Mouse (Mus musculus) lung, embryonic 14.5 days (tissue): ENCODE results near the gene Nin. TPM values are rescaled to one million over a fixed set of nuclear protein-coding genes. Genes with fewer than 3 reads are reported as not detected.

Experiments
- ATAC-seq: fragments of 200-750 bp; cut with Nextera tagmentation; 2 replicates; pipeline ENCODE4 v1.8.0; 2017; ENCODE audit warnings: mild to moderate bottlenecking, moderate TSS enrichment, moderate library complexity; ENCODE audit not compliant: insufficient read depth
- DNase-seq: peaks from one replicate; pipeline ENCODE4 v3.0.0-alpha.2; 2015
- H3K27ac ChIP-seq: fragments of 300-500 bp; sonication (generic); 2 replicates; pipeline ENCODE4 v1.5.1; 2014; ENCODE audit warnings: low read depth, mild to moderate bottlenecking, moderate library complexity
- H3K27me3 ChIP-seq: fragments of 300-500 bp; sonication (generic); 2 replicates; pipeline ENCODE4 v1.6.1; 2014; ENCODE audit warnings: low read length, control low read depth; ENCODE audit not compliant: insufficient read depth
- H3K36me3 ChIP-seq: fragments of 300-500 bp; sonication (generic); 2 replicates; pipeline ENCODE4 v1.6.1; 2014; ENCODE audit warnings: control low read depth; ENCODE audit not compliant: insufficient read depth
- H3K4me1 ChIP-seq: fragments of 300-500 bp; sonication (generic); 2 replicates; pipeline ENCODE4 v1.6.1; 2014; ENCODE audit warnings: antibody characterized with exemption, control low read depth; ENCODE audit not compliant: insufficient read depth
- H3K4me2 ChIP-seq: fragments of 300-500 bp; sonication (generic); 2 replicates; pipeline ENCODE4 v1.6.1; 2014; ENCODE audit warnings: mild to moderate bottlenecking
- H3K4me3 ChIP-seq: fragments of 300-500 bp; sonication (generic); 2 replicates; pipeline ENCODE4 v1.5.1; 2014; ENCODE audit warnings: low read depth, low read length
- H3K9ac ChIP-seq: fragments of 300-500 bp; sonication (generic); 2 replicates; pipeline ENCODE4 v1.6.1; 2014
- H3K9me3 ChIP-seq: fragments of 300-500 bp; sonication (generic); 2 replicates; pipeline ENCODE4 v1.6.1; 2016; ENCODE audit warnings: low read depth, low read length, control low read depth
- CTCF ChIP-seq: IDR thresholded peaks from 2 replicates; pipeline ENCODE4 v1.5.1; 2016; ENCODE audit warnings: antibody characterized with exemption, low read depth
- WGBS: fragments of 180-500 bp; shearing (Covaris S2); extraction: QIAGEN DNeasy Blood & Tissue Kit; methylation state at CpG from one replicate; pipeline ENCODE4 v1.1.7; 2014; 5-methylcytosine and 5-hydroxymethylcytosine counted together
- polyA plus RNA-seq: library from polyadenylated mRNA; unstranded; fragments of >200 nt; fragmentation: Nextera tagmentation; extraction: Ambion mirVana; gene quantifications from 2 replicates; pipeline ENCODE4 v1.2.1, GENCODE M21; 2014

Gene Nin
- polyA plus RNA-seq, 1 experiment from 2014 or later = 25.1 TPM

GRCm38 (mm10) chr12:70119552-70119951 lies 6.0 kb upstream of the Nin start:
- Histone ChIP-seq H3K9ac (no peak overlapping the region), H3K27ac (no peak overlapping the region), H3K4me3 (no peak overlapping the region), H3K9me3 (no peaks in the 10 kb centered on the region), H3K27me3 (no peaks in the 10 kb centered on the region), H3K4me2 (no peak overlapping the region), H3K4me1 (no peaks in the 10 kb centered on the region), H3K36me3 (no peaks in the 10 kb centered on the region)
- TF ChIP-seq CTCF = no peak
- DNase-seq = peak; percentile 46
- ATAC-seq = no peak; the same call in 1 of the 2 replicates
- 53% methylated on average over 2 of the region's 2 CpGs for WGBS

GRCm38 (mm10) chr12:70118721-70119345 lies 5.3 kb upstream of the Nin start:
- no peaks in the 10 kb centered on the region for H3K36me3 ChIP-seq
- H3K27ac ChIP-seq = no peak overlapping the region
- ATAC-seq (no peak), DNase-seq (no peak)
- peak; percentile 10; the same call in 1 of the 2 replicates for TF ChIP-seq CTCF
- WGBS = 83% methylated on average over 10 of the region's 10 CpGs
- H3K4me3 ChIP-seq = no peak overlapping the region
- H3K27me3 ChIP-seq = no peaks in the 10 kb centered on the region
- no peaks in the 10 kb centered on the region for H3K4me1 ChIP-seq
- no peak overlapping the region for H3K9ac ChIP-seq
- H3K4me2 ChIP-seq = no peak overlapping the region
- H3K9me3 ChIP-seq = no peaks in the 10 kb centered on the region

GRCm38 (mm10) chr12:70117146-70117545 lies 3.6 kb upstream of the Nin start:
- no peak for ATAC-seq
- Histone ChIP-seq H3K4me3 (no peak overlapping the region), H3K4me2 (no peak overlapping the region), H3K9ac (no peak overlapping the region), H3K27me3 (no peaks in the 10 kb centered on the region), H3K9me3 (no peaks in the 10 kb centered on the region), H3K36me3 (no peaks in the 10 kb centered on the region), H3K27ac (no peak overlapping the region), H3K4me1 (no peaks in the 10 kb centered on the region)
- no peak for DNase-seq
- WGBS = 83% methylated on average over 10 of the region's 10 CpGs
- no peak for TF ChIP-seq CTCF

- DNase-seq = no peak
- H3K27ac ChIP-seq = peak overlapping the region; percentile 81; the same call in 1 of the 2 replicates
- TF ChIP-seq CTCF = no peak
- H3K36me3 ChIP-seq = no peaks in the 10 kb centered on the region
- H3K9ac ChIP-seq = peak overlapping the region; percentile 80
- no peak for ATAC-seq
- H3K4me2 ChIP-seq = peak overlapping the region; percentile 90
- H3K27me3 ChIP-seq = no peaks in the 10 kb centered on the region
- peak overlapping the region; percentile 85 for H3K4me3 ChIP-seq
- peaks cover 2% of the 10 kb centered on the region; the same call in 1 of the 2 replicates for H3K4me1 ChIP-seq
- 5% methylated on average over 16 of the region's 16 CpGs for WGBS
- no peaks in the 10 kb centered on the region for H3K9me3 ChIP-seq
These were observed 1.5 kb downstream of the Nin start for GRCm38 (mm10) chr12:70112090-70112383.

GRCm38 (mm10) chr12:70111367-70112089 lies 2.0 kb downstream of the Nin start:
- ATAC-seq = peak; percentile 88
- TF ChIP-seq CTCF = no peak
- under 1% methylated on average over 83 of the region's 101 CpGs for WGBS
- peak; percentile 86 for DNase-seq
- H3K9ac ChIP-seq = peak overlapping the region; percentile 80
- H3K4me2 ChIP-seq = peak overlapping the region; percentile 90
- no peaks in the 10 kb centered on the region for H3K9me3 ChIP-seq
- no peaks in the 10 kb centered on the region for H3K27me3 ChIP-seq
- H3K36me3 ChIP-seq = no peaks in the 10 kb centered on the region
- H3K27ac ChIP-seq = peak overlapping the region; percentile 81
- H3K4me1 ChIP-seq = peaks cover 4% of the 10 kb centered on the region; the same call in 1 of the 2 replicates
- peak overlapping the region; percentile 85 for H3K4me3 ChIP-seq

- Histone ChIP-seq H3K9ac (peak overlapping the region; percentile 80), H3K4me2 (peak overlapping the region; percentile 90), H3K9me3 (no peaks in the 10 kb centered on the region), H3K4me3 (peak overlapping the region; percentile 85), H3K27ac (peak overlapping the region; percentile 81), H3K27me3 (no peaks in the 10 kb centered on the region), H3K36me3 (no peaks in the 10 kb centered on the region), H3K4me1 (peaks cover 5% of the 10 kb centered on the region; the same call in 1 of the 2 replicates)
- under 1% methylated on average over 16 of the region's 16 CpGs for WGBS
- DNase-seq = no peak
- no peak for ATAC-seq
- TF ChIP-seq CTCF = no peak
These were observed 2.5 kb downstream of the Nin start for GRCm38 (mm10) chr12:70111117-70111366.

GRCm38 (mm10) chr12:70110375-70111116 lies 3.0 kb downstream of the Nin start:
- H3K9ac ChIP-seq = peak overlapping the region; percentile 80
- H3K9me3 ChIP-seq = no peaks in the 10 kb centered on the region
- H3K27ac ChIP-seq = no peak overlapping the region
- ATAC-seq (no peak), DNase-seq (peak; percentile 37)
- no peaks in the 10 kb centered on the region for H3K27me3 ChIP-seq
- TF ChIP-seq CTCF = no peak
- H3K4me2 ChIP-seq = peak overlapping the region; percentile 90
- H3K4me1 ChIP-seq = peaks cover 5% of the 10 kb centered on the region; the same call in 1 of the 2 replicates
- H3K4me3 ChIP-seq = peak overlapping the region; percentile 85
- H3K36me3 ChIP-seq = no peaks in the 10 kb centered on the region
- 9% methylated on average over 23 of the region's 23 CpGs for WGBS
